Mouse (Mus musculus) NIH3T3 (cell line): ENCODE data around the gene Aco1.

ENCODE experiments used
- DNase-seq: peaks from one replicate; pipeline ENCODE4 v3.0.0-alpha.2; 2012; ENCODE audit warnings: low read depth

Gene Aco1

DNA sequence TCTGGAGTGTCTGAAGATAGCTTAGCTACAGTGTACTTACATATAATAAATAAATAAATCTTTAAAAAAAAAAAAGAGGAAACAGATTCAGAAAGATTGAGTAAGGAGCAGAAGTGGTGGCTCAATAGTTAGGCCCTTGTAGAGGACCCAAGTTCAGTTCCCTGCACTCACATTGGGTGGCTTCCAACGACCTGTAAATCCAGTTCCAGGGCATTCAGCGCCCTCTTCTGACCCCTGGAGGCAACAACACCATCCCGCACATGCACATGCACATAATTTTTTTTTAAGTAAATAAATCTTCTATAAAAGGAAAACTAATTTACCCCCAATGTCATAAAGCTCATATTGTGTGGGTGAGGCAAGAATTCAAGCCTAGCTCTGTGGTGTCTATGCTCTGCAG, 75.0 kb downstream of the Aco1 start:
- DNase-seq: peak; percentile 16

DNA sequence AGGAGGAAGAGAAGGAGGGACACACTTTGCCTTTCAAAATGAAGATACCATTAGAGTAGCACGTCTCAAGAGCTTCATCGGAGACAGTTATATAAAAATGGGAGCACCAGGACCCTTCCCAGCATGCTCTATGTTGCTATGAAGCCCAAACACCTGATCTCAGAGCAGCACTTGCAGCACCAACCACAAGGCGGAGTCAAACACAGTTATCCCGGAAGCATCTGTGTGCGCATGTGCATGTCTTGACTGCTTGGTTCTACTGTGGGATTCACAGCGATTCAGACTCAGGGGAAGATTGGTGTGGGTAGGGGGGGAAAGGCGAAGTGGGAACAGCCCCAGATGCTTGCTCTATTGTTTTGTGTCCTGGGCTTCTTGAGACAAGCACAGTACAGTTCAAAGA, 75.5 kb downstream of the Aco1 start:
- DNase-seq: peak; percentile 58

DNA sequence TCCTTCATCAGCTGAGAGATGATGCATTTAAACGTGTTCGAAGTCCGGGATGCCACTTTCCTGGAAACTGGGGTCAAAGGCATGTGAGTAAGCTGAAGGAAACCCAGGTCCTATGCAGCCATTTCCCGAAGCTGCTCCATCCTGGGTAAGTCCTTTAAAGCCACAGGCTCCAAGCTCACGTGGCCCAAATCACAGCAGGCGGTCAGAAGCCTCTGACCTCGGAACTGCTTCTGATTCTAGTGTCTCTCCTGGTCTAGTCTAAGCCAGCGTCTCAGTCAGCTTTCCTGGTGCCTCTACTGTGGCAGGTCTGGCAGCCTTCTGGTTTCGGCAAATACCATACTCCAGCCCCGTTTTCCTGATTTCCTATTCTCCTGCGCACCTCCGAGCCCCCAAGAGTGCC, 77.6 kb downstream of the Aco1 start:
- DNase-seq: no peak

DNA sequence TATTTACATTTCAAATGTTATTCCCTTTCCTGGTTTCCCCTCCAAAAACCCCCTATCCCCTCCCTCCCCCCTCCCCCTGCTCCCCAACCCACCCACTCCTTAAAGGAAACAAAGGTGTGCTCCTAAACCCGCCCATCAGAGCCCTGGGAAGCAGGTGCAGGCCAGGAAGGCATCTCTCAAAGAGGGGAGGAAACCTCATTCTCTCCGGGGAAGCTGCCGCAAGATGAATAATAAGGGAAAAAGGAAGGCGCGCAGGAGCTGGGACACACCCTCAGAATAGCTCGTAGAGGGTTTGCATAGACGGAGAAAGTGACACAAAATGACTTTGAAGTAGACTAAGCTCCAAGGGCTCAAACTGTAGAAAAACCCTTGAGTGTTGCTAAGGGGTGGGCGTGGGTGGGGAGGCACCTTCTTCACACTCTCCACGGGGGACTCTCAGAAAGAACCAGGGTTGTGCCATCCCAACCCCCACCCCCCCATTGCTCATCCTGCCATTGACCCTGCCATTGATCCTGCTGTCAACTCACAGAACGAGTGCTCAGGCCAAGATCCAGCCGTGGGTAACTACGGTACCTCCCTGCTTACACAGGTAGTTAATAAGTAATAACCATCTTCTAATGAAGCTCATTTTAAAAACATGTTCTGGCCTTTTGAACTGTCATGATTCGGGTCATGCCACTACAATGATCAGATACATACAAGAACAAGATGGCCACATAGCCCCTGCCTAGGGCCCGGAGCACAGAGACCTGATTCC, 78.3 kb downstream of the Aco1 start:
- DNase-seq: no peak

DNA sequence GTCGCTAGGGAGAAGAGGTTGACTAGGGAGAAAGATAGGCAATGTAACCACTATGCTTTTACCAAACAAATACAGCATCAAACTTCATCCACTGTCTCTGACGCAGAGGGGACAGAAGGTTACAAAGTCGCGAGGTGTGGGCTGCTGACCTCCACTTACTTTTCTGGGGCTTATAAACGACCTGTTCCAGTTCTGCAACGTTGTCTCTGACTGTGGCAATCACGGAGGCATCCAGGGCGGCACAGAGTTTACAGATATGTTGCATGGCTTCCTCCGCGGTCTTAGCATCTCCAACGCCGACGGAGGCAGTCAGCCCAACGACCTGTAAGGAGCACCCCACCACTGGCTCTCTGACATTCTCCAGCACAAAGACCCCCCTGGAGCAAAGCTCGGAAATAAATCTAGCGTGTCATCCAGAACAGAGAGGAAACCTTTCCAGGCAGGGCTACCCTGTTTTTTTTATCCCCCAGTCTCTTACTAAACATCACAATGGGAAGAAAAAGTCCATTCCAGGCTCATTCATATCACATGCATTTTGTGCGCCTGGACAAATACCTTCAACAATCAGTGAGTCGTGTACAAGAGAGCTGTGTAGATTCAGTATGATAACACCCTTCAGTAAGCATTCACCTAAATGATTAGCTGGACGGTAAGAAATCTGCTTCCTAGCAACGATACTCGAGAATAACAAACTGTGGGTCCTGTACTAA, 79.2 kb downstream of the Aco1 start:
- DNase-seq: no peak

DNA sequence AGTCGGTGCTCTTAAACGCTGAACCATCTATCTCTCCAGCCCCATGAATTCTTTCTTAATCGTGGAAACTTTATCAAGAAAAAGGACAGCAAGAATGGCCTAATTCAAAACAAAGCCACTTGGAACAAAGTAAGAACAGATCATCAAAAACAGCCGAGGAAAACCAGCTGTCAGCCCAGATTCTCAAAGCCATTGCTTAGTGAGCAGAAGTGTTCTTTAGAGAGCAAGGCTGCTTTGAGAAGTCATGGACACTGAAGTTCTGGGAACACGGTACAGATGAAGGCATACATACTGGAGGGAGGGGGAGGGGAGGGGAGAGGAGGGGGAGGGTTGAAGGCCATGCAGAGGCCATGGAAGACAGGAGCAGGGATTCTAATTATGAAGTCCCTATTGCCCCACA, 83.2 kb downstream of the Aco1 start:
- no peak for DNase-seq

DNA sequence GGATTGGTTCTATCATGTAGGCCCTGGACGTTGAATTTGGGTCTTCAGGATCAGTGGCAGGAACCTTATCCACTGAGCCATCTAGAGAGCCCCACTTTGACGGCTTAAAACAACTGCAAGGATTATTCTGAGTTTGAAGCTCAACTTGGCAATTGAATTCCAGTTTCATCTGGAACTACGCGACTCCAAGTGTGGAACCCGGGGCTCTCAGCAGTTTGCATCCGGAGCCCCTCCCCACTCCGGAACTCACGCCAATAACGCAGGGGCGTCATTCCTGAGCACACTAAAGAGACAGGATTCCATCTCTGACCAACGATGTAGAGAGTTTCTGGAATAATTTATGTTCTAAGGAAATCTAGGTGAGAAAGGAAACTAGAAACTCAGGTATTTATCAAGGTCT, 84.2 kb downstream of the Aco1 start:
- DNase-seq: no peak

DNA sequence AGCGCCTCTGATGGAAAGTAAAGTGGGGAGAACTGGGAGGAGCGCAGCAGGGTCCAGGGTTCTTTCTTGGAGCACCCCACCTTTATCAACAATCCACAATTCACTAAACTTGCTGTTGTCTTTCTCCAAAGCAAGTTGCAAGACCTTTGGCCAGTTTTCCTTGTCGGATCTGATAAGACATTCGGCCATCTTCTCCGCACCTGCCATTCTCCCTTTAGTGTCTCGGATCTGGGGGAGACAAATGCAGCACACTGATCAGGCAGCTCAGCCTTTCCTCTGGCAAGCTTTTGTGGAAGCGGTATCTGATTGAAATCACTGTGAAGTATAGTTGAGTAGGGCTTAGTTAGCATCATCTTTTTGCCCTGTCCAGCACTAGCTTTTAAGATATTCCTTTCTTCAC, 85.0 kb downstream of the Aco1 start:
- DNase-seq: no peak

DNA sequence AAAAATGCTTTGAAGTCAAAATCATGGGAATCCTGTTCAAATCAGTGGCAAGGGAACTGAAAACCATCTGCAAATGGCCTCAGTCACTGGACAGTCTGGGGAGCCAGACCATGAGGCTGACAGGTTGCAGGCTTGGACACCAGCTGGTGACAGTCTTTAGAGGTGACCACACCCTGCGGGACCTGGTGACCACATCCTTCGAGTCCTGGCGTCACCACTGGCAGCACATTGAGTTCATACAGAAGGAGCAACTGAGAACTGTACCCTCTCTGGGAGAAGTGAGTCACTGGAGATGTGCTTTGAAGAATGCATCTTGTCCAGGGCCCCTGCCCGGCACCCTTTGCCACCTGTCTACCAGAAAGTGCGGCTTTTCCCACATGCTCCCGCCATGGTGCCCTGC, 86.8 kb downstream of the Aco1 start:
- DNase-seq: no peak

DNA sequence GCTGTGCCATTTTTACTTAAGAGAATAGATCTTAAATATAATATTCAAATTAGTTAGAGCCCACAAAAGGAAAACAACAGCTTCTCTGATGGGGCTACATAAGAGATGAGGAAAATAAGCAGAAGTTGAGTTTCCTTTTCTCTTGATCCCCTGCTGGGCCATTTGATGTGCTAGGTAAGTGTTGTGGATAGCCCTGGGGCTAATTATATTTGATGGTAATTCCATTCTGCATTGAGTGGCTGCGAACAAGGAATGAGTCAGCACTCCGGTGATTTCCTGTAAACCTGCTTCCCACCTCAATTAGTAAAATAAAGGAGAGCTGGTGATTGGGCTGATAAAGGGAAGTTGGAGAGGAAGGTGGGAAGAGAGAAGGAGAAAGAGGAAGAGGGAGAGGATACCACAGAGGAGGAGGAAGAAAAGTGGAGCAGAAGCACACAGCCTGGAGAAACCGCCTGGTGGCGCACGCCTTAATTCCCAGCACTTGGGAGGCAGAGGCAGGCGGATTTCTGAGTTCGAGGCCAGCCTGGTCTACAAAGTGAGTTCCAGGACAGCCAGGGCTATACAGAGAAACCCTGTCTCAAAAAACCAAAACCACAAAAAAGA, 90.3 kb downstream of the Aco1 start:
- no peak for DNase-seq

DNA sequence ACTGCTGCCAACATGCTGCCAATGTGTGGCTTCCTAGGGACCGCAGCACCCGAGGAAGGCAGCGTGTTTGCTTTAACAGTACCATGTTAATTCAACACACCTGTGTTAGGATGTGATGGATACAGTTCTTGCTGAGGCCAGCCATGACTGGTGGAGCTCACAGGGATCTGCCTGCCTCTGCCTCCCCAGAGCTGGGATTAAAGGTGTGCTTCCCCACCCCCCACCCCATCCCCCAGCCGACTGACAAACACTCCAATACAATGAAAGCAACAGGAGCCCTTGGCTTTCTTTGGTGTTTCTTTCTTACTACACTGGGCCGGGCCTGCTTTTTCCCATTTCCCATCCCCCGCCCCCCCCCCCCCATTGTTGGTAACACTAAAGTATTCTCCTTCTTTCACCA, 91.4 kb downstream of the Aco1 start:
- no peak for DNase-seq

DNA sequence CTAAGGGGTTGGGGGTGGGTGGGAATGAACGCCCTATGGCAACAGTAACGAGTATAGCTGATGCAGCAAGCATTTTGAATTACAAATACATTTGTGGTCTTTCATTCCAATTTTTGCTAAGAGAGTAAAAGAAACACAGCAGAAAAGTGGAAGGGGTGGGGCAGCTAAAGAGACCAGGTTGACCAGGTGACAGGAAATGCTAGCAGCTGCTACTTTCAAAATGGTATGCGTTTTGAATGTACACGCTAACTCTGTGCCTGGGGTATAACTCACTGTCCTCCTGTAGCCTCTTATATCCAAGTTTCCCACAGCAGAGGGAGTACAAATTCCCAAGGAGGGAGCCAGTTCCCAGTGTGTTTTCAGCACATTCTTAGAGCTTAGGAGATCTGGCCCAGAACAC, 93.9 kb downstream of the Aco1 start:
- DNase-seq: no peak

DNA sequence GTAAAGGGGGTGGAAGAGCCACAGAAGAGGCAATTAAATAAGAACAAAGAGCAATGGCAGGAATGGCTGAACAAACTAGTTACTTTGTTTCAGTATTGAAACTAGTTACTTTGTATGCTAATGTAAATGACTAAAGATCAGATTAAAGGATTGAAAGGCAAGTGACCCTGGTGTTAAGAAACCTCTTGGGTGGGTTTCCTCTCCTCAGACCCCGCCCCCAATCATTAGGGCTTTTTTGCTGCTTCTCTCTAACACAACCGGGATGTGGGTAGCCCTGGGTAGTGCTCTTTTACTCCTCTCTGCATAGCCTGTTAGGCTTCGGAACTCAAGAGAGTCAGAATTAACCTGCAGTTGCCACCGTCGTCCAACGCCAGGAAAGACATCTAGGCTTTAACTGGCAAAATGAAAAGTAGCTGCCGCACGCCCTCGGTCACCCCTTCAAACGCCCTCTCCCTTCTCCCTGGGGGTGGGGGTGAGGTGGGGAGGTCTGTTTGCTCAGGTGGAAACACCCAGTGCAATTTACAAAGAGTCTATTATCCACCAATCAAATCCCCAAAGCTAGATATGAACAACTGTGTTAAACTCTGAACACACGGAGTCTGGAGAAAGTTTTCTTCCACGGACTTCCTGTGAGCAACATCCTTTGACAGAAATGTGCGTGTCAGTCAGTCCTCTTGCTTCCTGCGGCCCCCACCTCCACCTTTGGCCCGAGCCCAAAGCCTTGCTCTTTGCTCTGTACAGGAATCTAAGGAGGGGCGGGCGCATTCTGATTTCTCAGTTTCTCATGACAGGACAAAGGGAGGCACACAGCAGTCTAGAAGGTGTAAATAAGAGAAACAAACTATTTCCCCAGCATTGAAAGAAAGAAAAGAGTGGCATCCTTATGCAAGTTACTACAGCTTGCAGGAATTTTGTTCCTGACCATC, 95.9 kb downstream of the Aco1 start:
- DNase-seq: peak; percentile 74

DNA sequence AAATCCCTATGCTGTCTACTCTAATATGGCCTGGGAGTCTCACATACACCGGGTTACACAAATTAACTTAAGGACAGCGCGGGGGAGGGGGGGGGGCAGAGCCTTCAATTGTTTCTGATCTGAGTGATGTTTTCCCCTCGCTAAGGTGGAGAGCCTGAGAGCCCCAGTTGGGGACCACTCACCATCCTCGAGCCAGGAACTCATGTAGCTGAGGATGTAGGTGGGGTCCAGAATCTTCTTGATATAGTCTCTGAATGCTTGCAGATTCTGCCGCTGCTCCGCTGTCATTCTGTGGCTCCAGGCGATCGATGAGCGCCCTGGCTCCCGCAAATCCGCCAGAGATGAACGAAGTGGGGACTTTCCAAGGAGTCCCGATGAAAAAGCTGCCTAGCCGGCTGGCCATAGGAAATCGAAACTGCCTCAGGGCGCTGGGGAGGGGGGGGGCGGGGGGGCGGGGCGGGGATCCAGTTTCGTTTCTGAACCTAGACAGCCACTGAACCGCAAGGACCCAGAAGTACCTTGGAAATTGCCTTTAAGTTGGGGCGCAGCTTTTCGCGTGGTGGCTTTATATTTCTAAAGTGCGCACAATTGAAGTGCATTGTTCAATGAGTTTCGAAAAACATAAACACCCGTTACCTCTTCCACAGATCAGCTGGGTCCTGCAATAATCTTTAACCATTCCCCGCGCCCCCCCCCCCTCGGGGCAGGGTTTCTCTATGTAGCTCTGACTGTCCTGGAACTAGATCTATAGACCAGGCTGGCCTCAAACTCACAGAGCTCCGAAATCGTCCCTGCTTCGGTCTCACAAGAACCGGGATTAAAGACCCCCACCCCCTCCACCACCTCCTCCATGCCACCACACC, 96.8 kb downstream of the Aco1 start, which contains the start of gene Ddx58:
Ddx58 (minus strand) TSS at position 420 of the 863 bp plus-strand sequence.
- peak; percentile 65 for DNase-seq

DNA sequence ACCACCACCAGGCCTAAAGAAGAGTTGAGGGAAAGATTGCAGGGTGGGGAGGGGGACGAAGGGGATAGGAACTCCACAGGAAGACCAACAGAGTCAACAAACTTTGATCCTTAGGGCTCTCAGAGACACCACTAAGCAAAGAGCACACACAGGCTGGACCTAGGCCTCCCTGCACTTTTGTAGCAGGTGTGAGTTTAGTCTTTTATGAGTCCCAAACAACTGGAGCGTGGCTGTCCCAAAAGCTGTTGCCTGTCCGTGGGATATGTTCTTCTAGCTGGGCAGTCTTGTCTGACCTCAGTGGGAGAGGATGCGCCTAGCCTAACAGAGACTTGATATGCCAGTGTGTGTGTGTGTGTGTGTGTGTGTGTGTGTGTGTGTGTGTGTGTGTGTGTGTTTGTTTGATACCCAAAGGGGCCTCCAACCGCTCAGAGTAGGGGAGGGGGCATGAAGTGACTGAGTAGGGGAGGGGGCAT, 97.4 kb downstream of the Aco1 start:
- peak; percentile 26 for DNase-seq

DNA sequence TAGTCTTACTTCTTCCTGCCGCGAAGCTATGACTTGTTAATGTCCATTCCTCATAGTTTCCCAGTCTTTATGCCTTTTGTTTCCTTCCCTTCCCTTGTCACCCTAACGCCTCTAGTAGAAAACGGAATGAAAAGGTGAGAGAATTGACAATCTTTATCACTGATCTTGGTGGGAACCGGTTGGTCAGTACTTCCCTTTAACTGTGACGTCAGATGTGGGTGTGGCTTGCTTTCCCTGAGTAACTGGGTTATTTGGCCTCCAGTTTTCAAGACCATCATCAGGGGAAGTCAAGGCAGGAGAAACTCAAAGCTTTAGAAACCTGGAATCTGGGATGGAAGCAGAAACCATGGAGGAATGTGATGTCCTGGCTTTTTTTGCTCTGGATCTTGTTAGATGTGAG, 99.0 kb downstream of the Aco1 start:
- peak; percentile 6 for DNase-seq

DNA sequence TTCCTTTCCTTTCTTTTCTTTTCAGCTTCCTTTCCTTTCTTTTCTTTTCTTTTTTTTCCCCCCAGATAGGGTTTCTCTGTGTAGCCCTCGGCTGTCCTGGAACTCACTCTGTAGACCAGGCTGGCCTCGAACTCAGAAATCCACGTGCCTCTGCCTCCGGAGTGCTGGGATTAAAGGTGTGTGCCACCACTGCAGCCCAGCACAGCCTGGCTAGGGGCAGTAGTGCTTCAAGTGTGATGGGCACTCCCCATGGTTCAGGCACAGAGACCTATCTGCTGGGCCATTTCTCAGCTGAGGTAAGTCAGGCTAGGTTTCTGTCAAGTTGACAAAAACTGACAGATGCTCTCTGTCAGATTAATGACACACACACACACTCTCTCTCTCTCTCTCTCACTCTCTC, 100.1 kb downstream of the Aco1 start:
- DNase-seq: no peak

DNA sequence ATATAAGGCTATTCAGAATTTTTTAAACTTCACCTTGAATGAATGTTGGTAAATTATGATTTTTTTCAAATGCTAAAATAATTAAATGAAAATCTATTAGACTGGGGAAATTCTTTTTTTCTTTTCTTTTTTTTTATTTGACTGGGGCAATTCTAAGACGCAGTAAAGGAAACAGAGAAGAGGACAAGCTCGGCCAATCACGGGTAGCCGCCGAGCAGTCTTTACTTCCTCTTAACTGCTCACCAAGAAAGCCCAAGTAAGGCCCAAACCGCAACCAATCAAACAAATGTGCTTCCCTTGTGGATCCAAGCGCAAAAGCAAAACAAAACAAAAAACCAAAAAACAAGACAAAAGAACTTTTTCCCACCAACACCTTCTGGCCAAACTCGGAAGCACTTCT, 101.2 kb downstream of the Aco1 start:
- DNase-seq: no peak
